Mouse (Mus musculus) G1E-ER4 (cell line): ENCODE results near the gene Fam185a. TPM values are rescaled to one million over a fixed set of nuclear protein-coding genes. Genes with fewer than 3 reads are reported as not detected.

ENCODE experiments used
- GATA1 ChIP-seq: IDR thresholded peaks from one replicate; pipeline ENCODE4 v1.8.0; 2012; ENCODE audit warnings: low read length, inconsistent platforms
- polyA plus RNA-seq: library from polyadenylated mRNA; stranded (reverse); fragments of >175 nt; gene quantifications from 2 replicates; pipeline ENCODE4 v1.2.3, GENCODE M21; 2012

Gene Fam185a
- polyA plus RNA-seq, 1 experiment, result 4.0 TPM

- TF ChIP-seq GATA1, result no peak
Measured at GRCm38 (mm10) chr5:21412056-21412455, 12.7 kb upstream of the Fam185a start.

GRCm38 (mm10) chr5:21413322-21413721, 11.4 kb upstream of the Fam185a start:
- TF ChIP-seq GATA1, result no peak

DNA sequence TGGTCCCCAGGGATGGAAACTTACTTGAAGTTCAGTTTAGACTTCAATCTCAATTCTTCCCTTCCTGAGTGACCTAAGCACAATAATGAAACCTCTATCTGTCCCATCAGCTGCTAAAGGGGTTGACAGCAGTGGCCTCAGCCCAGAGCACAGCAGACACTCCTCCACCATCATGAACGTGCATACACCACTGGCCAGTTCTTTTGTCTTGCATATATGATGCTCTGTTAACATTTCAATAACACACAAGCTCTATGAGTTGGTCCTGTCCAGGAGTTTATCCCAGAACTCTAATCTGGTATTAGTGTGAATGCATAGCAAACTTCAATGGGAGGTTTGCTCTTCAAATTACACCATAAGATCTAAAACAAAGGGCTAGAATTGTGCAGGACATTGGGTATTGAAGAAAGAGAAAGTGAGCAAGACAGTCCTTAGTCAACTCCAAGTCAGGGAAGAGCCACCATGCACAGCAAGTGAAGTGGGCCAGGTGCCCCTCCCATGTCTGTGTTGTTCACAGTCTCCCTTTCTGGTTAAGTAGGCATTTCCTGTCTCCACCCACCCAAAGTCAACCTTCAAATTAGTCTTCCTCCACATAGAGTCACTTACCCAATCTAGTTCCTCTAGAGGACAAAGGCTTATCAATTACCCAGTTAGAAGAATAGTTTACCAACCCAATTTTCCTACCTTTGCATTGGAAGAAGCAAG, 10.5 kb upstream of the Fam185a start:
- no peak for TF ChIP-seq GATA1

- TF ChIP-seq GATA1, result no peak
Measured at GRCm38 (mm10) chr5:21418613-21419012, 6.1 kb upstream of the Fam185a start.

DNA sequence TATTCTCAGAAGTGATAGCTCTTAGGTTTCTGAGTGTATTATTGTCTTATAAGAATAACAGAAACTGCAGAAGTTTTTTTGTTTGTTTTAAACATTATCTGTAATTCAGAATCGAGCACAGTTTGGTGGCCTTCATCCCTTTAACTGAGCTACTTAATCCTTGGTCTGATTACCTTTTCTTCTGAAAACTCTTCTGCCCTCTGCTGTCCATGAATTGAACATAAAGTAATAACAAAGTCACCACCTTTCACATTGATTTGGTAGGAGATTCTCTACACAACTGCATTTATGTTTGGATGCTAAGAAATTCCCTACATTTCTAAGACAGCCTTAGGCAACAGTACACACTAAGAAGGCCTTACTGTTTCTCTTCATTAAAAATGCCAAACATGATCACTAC, 4.1 kb upstream of the Fam185a start:
- TF ChIP-seq GATA1, result no peak

DNA sequence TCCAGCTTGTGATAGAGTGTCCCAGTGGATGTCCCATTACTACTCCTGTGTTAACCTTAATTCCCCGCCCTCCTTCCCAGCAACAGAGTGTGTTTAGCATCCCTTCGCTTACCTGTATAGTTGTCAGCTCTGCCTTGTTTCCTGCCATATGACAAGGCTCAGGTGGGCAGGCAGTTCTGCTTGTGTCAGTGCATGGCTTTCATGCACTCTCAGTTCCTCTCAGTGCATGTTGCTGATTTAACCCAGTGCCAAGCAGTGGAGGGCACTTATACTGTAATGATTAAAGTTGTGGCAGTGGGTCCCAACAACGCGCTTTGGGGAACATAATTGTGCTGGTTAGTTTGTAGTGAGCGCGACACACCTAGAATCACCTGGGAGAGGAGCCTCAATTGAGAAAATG, 1.9 kb downstream of the Fam185a start:
- TF ChIP-seq GATA1, result no peak

DNA sequence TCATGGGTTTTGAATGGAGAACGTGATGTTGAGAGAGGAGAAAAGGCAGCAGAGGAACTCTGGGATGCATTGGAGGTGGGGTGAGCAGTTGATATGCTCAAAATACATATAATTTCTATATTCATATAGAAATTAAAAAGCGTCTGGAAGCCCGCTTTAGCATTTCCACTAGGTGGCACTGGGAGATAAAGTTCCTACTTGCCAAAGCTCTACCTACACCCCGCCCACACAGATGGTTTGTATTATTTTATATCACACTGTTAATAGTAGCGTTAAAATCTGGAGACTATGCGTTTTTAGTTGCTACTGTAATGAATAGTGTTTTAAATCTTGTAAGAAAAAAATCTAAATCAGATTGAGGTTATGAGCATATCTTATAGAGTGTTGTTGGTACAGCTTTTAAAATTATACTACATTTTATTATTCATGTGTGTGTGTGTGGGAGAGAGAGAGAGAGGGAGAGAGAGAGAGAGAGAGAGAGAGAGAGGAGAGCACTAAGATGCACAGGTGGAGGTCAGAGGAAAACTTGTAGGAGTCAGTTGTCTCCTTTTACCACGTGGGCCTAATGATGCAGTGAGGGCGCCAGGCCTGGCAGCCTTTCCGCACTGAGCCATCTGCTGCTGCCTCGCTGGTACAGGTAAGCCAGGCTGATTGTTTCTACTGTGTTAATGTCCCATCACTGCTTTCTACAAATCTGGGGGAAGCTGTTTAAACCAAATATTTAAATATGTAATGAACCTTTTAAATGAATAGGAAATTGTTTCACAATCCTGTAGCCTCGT, 9.6 kb downstream of the Fam185a start:
- no peak for TF ChIP-seq GATA1

DNA sequence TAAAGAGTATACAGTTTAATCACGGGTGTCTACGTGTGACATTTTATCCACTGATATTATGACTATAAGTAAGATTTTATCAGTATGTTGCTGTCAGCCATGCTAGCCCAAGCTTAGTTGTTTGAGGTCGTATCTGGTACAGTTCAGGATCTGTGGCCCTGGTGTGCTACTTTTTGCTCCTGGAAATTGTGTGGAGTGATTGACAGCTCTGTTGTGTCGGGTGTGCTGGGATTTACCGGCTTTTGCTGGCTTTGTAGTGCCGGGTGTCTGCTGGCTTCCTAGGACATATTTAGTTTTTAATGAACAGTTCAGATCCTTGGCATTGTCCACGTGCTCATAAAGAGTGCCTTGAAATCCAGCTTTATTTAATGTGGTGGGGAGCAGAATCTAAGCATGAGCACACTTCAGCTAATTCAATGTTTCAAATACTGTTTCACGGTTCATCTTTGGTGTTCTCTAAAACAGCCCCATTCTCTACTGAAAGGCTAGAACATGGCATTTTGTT, 11.8 kb downstream of the Fam185a start:
- no peak for TF ChIP-seq GATA1

DNA sequence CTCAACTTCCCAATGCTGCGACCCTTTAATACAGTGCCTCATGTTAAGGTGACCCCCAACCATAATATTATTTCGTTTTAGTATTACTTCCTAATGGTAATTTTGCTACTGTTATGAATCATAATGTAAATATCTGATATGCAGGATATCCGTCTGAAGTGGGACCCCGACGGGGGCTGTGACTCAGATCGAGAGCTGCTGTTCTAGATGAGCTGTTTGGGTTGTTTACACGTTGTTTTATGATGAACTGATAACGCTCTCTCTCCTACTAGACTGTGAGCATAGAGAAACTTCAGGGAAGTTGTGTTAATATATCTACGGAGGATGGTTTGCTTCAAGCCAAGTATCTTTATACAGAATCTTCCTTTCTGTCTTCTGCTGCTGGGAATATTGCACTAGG, 13.7 kb downstream of the Fam185a start:
- TF ChIP-seq GATA1, result no peak

GRCm38 (mm10) chr5:21439446-21440110, 14.8 kb downstream of the Fam185a start:
- TF ChIP-seq GATA1, result no peak

GRCm38 (mm10) chr5:21440833-21441530, 16.2 kb downstream of the Fam185a start:
- no peak for TF ChIP-seq GATA1

DNA sequence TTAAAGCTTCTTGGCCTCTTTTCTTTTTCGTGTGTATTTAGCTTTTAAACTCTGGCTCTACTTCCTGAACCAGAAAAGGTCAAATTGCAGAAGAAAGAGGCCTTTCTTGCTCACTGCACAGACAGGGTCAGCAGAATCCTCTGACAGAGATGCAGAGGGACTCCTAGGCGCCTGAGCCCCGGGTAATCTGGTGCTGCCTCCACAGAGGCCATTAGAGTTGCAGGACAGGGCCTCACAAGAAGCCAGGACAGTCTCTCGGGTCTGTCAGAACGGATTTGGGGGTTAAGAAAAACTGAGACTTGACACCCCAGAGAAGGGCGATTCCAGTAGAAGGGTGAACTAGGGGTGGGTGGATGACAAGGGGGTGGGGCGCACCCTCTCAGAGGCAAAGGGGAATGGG, 42.6 kb downstream of the Fam185a start:
- no peak for TF ChIP-seq GATA1

DNA sequence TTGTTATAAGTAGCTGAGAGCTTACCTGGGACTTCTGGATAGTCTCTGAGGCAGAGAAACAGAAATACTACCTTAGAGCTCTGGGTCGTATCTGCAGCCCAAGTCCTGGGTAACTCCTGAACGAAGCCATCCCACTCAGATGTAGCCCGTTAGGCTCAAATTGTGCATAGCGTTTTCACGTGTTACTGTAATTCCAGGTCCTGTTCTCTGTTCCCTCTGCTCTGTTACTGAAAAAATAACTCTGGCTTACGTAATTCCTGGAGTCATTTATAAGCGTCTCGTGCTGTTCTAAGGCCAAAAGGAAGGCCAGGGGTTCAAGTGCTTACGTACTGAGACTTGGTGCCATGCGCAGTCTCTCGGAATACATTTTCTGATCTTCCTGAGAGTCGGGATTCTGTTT, 43.3 kb downstream of the Fam185a start:
- TF ChIP-seq GATA1, result no peak

- no peak for TF ChIP-seq GATA1
Measured at GRCm38 (mm10) chr5:21478428-21478827, 53.7 kb downstream of the Fam185a start.

GRCm38 (mm10) chr5:21479746-21480145, 55.0 kb downstream of the Fam185a start:
- TF ChIP-seq GATA1, result no peak

- TF ChIP-seq GATA1, result no peak
Measured at GRCm38 (mm10) chr5:21481521-21481920, 56.8 kb downstream of the Fam185a start.
